14 mouse cellular contexts compared by ENCODE assay signal in the genomic region with DNA sequence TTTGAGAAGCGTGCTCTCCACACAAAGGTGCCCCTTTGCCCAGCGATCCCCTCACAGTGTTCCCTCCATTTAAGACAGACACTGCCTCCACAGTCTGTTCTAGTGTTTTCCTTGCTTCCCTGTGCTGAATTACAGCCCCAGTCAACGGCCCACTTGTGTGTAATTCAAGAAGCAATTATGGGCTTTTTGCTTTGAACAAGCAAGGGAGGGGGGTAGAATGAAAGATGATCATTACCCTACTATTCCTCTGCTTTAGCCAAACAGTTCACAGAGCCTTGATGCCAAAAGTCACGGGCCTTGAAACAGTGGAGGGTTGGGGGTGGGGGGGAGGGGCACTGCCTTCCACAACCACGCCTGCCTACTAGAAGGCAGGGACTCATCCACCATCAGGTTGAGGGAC.
A peak's percentile ranks its signal among the peaks of the same experiment; 100 is the strongest.
DNase-seq lines count a peak whose midpoint lies in the region; ATAC-seq and TF ChIP-seq lines count a peak whose summit lies in the region.
"Had no signal": no experiment of that assay in that cellular context is flagged by ENCODE, and none has a peak within 500 bp of the region (broad histone marks: within the 10 kb centered on the region; RNA-seq: fewer than 3 reads in every experiment).

No protein-coding gene starts in this region.

- no peaks in the 10 kb centered on the region for H3K9me3 ChIP-seq in heart, embryonic 16.5 days (replicated peaks; ENCODE audit: control insufficient read depth, low read length)
- no peaks in the 10 kb centered on the region for H3K9me3 ChIP-seq in lung, embryonic 14.5 days (ENCODE audit: low read depth, low read length)
- H3K9me3 ChIP-seq in midbrain, embryonic 16.5 days (replicated peaks; ENCODE audit: control insufficient read depth, low read length, poor library complexity, severe bottlenecking), result no peaks in the 10 kb centered on the region
- H3K9me3 ChIP-seq: liver, embryonic 15.5 days had no signal

- DNase-seq in embryo, embryonic 10 days (ENCODE audit: low spot score), result peak; percentile 26
- no peak for DNase-seq in embryo, embryonic 9.5 days (ENCODE audit: extremely low spot score)
- no peak for DNase-seq in heart, postnatal 4 days
- DNase-seq in lung, embryonic 14.5 days, result peak; percentile 4
- no peak for DNase-seq in lung, adult 2 months
- no peak for DNase-seq in thymus, postnatal 4 days
- DNase-seq: cerebellum, adult 11-12 months; kidney, postnatal 25 days; lung, postnatal 4 days; right cerebral cortex, postnatal 14 days had no signal

- 55% methylated on average over 5 of the region's 5 CpGs for WGBS in heart, embryonic 16.5 days
- WGBS in lung, embryonic 14.5 days, result 39% methylated on average over 5 of the region's 5 CpGs
- WGBS in lung, adult 2 months, result 67% methylated on average over 5 of the region's 5 CpGs
- 49% methylated on average over 5 of the region's 5 CpGs for WGBS in midbrain, embryonic 16.5 days

- no peak for TF ChIP-seq CTCF in lung, embryonic 14.5 days (IDR thresholded peaks at IDR 0.05; ENCODE audit: low read depth)
- no peak for TF ChIP-seq CTCF in lung, adult 2 months (IDR thresholded peaks at IDR 0.05; ENCODE audit: insufficient read depth, low read length)

- no peak overlapping the region for H3K9ac ChIP-seq in heart, embryonic 16.5 days (ENCODE audit: low read length)
- H3K9ac ChIP-seq in lung, embryonic 14.5 days, result no peak overlapping the region
- H3K9ac ChIP-seq in midbrain, embryonic 16.5 days (ENCODE audit: low read depth, low read length), result no peak overlapping the region
- H3K9ac ChIP-seq: liver, embryonic 15.5 days had no signal

- H3K4me1 ChIP-seq in heart, embryonic 16.5 days (ENCODE audit: control insufficient read depth, insufficient read depth, low read length), result peaks cover 11% of the 10 kb centered on the region
- H3K4me1 ChIP-seq in lung, embryonic 14.5 days (ENCODE audit: insufficient read depth), result no peaks in the 10 kb centered on the region
- H3K4me1 ChIP-seq in lung, adult 2 months (ENCODE audit: control insufficient read depth, insufficient read depth, low read length), result no peaks in the 10 kb centered on the region
- peaks cover 9% of the 10 kb centered on the region; the same call in 1 of the 2 replicates for H3K4me1 ChIP-seq in midbrain, embryonic 16.5 days (ENCODE audit: control insufficient read depth, insufficient read depth, low read length)
- H3K4me1 ChIP-seq: liver, embryonic 15.5 days had no signal

- no peak for TF ChIP-seq POLR2A in lung, adult 2 months (IDR thresholded peaks at IDR 0.05; ENCODE audit: borderline replicate concordance, extremely low read depth, low read depth, low read length)

- no peak overlapping the region for H3K27ac ChIP-seq in heart, embryonic 16.5 days (ENCODE audit: low read length)
- no peak overlapping the region for H3K27ac ChIP-seq in lung, embryonic 14.5 days (ENCODE audit: low read depth)
- peak overlapping the region; percentile 12; the same call in 1 of the 2 replicates for H3K27ac ChIP-seq in midbrain, embryonic 16.5 days (ENCODE audit: low read length)
- H3K27ac ChIP-seq: liver, embryonic 15.5 days had no signal

- H3K4me2 ChIP-seq in heart, embryonic 16.5 days (ENCODE audit: low read depth, low read length), result peak overlapping the region; percentile 56
- H3K4me2 ChIP-seq in lung, embryonic 14.5 days, result no peak overlapping the region
- H3K4me2 ChIP-seq in midbrain, embryonic 16.5 days (ENCODE audit: low read length), result peak overlapping the region; percentile 18; the same call in 1 of the 2 replicates
- H3K4me2 ChIP-seq: liver, embryonic 15.5 days had no signal

- H3K36me3 ChIP-seq in heart, embryonic 16.5 days (ENCODE audit: control insufficient read depth, insufficient read depth), result no peaks in the 10 kb centered on the region
- H3K36me3 ChIP-seq in lung, embryonic 14.5 days (ENCODE audit: insufficient read depth), result no peaks in the 10 kb centered on the region
- H3K36me3 ChIP-seq in midbrain, embryonic 16.5 days (ENCODE audit: control insufficient read depth, insufficient read depth, low read length), result no peaks in the 10 kb centered on the region
- H3K36me3 ChIP-seq: liver, embryonic 15.5 days had no signal

- H3K27me3 ChIP-seq in heart, embryonic 16.5 days (ENCODE audit: control insufficient read depth, insufficient read depth, low read length), result no peaks in the 10 kb centered on the region
- no peaks in the 10 kb centered on the region for H3K27me3 ChIP-seq in lung, embryonic 14.5 days (ENCODE audit: insufficient read depth, low read length)
- no peaks in the 10 kb centered on the region for H3K27me3 ChIP-seq in midbrain, embryonic 16.5 days (ENCODE audit: control insufficient read depth, insufficient read depth, low read depth, low read length)
- H3K27me3 ChIP-seq: CH12.LX; liver, embryonic 15.5 days had no signal

- ATAC-seq in heart, embryonic 16.5 days (replicated peaks; ENCODE audit: extremely low read depth, insufficient read depth, low FRiP score), result no peak
- no peak for ATAC-seq in lung, embryonic 14.5 days (ENCODE audit: insufficient read depth)
- no peak for ATAC-seq in midbrain, embryonic 16.5 days

- no peak overlapping the region for H3K4me3 ChIP-seq in heart, embryonic 16.5 days (ENCODE audit: low read length)
- H3K4me3 ChIP-seq in lung, embryonic 14.5 days (ENCODE audit: low read depth, low read length), result no peak overlapping the region
- H3K4me3 ChIP-seq in lung, adult 2 months (replicated peaks; ENCODE audit: extremely low read depth, low read depth, low read length), result no peak overlapping the region
- no peak overlapping the region for H3K4me3 ChIP-seq in midbrain, embryonic 16.5 days (ENCODE audit: low read depth, low read length)
- H3K4me3 ChIP-seq: liver, embryonic 15.5 days had no signal

Comparison
In these comparisons a context has a peak if more than half of its experiments do, and no peak if none do; other contexts are left out.
1. DNase-seq: peak in embryo, embryonic 10 days (single experiment) and lung, embryonic 14.5 days (single experiment); none in embryo, embryonic 9.5 days (single experiment), heart, postnatal 4 days (single experiment), lung, adult 2 months (single experiment) and thymus, postnatal 4 days (single experiment).